Mouse (Mus musculus): Measurements from ENCODE around the gene Tmcc2. TPM values are rescaled to one million over a fixed set of nuclear protein-coding genes. Genes with fewer than 3 reads are reported as not detected.

Gene Tmcc2
- polyA plus RNA-seq, 1 experiment: 5.3 TPM

DNA sequence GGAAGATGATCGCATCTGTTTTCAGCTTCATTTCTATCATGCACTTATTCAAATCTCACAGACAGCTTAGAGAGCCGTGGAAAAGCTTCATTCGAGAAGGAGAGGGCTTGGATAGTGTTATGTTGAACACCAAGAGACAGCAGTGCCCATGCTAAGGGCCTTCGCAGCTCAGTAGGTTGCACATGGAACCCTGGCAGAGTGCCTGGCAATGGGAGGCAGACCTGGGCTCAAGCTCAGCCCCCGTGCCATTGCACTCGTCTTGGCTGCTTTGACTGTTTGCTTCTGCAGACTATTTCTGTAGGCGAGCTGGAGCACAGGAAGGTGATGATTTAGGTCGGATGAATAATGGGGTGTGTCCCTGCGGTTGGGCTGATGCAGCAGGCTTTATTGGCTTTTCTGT is 40.6 kb upstream of the Tmcc2 start:
- peaks cover 8% of the 10 kb centered on the region; the same call in 1 of the 2 replicates for H3K4me1 ChIP-seq (replicated peaks; ENCODE audit: control insufficient read depth, insufficient read depth, low read length)
- DNase-seq: no peak
- no peaks in the 10 kb centered on the region for H3K27me3 ChIP-seq (ENCODE audit: control insufficient read depth, insufficient read depth, low read length)
- TF ChIP-seq CTCF (IDR thresholded peaks at IDR 0.05; ENCODE audit: borderline replicate concordance, control insufficient read depth, extremely low read depth, insufficient read depth, low read length, poor library complexity) (no peak), POLR2A (IDR thresholded peaks at IDR 0.05; ENCODE audit: control insufficient read depth, extremely low read depth, insufficient read depth, low read length, poor library complexity) (no peak)
- no peak overlapping the region for H3K27ac ChIP-seq (ENCODE audit: control insufficient read depth, insufficient read depth, low read length)
- no peak overlapping the region for H3K4me3 ChIP-seq (ENCODE audit: control insufficient read depth, insufficient read depth, low read length)
- H3K36me3 ChIP-seq (ENCODE audit: control insufficient read depth, insufficient read depth, low read length): no peaks in the 10 kb centered on the region
- 84% methylated on average over 9 of the region's 9 CpGs for WGBS

DNA sequence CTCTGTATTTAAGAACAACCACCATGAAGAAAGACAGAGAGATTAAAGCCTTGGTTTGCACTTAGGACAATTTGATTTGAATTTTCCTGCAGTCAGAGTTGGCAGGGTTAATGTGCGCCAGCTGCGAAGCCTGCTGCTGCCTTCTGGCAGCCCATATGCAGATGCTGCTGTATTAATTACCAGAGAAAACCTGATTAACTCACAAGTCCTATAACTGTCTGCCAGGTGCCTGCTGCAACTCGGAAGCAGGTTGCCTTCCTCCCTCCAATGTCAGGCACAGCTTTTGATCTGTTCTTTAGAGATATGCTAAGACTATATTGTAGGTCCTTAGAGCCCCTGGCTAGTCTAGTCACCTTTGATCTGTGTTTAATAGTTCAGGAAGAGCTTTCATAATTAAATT is 39.7 kb upstream of the Tmcc2 start:
- TF ChIP-seq CTCF (IDR thresholded peaks at IDR 0.05; ENCODE audit: borderline replicate concordance, control insufficient read depth, extremely low read depth, insufficient read depth, low read length, poor library complexity): no peak
- no peak for TF ChIP-seq POLR2A (IDR thresholded peaks at IDR 0.05; ENCODE audit: control insufficient read depth, extremely low read depth, insufficient read depth, low read length, poor library complexity)
- Histone ChIP-seq H3K4me3 (ENCODE audit: control insufficient read depth, insufficient read depth, low read length) (no peak overlapping the region), H3K27me3 (ENCODE audit: control insufficient read depth, insufficient read depth, low read length) (no peaks in the 10 kb centered on the region), H3K27ac (ENCODE audit: control insufficient read depth, insufficient read depth, low read length) (no peak overlapping the region), H3K4me1 (replicated peaks; ENCODE audit: control insufficient read depth, insufficient read depth, low read length) (peaks cover 8% of the 10 kb centered on the region; the same call in 1 of the 2 replicates), H3K36me3 (ENCODE audit: control insufficient read depth, insufficient read depth, low read length) (no peaks in the 10 kb centered on the region)
- no peak for DNase-seq
- 74% methylated on average over 3 of the region's 3 CpGs for WGBS

GRCm38 (mm10) chr1:132425600-132425999 is 34.5 kb upstream of the Tmcc2 start:
- Histone ChIP-seq H3K27me3 (ENCODE audit: control insufficient read depth, insufficient read depth, low read length) (no peaks in the 10 kb centered on the region), H3K27ac (ENCODE audit: control insufficient read depth, insufficient read depth, low read length) (no peak overlapping the region), H3K36me3 (ENCODE audit: control insufficient read depth, insufficient read depth, low read length) (no peaks in the 10 kb centered on the region), H3K4me3 (ENCODE audit: control insufficient read depth, insufficient read depth, low read length) (no peak overlapping the region), H3K4me1 (replicated peaks; ENCODE audit: control insufficient read depth, insufficient read depth, low read length) (no peaks in the 10 kb centered on the region)
- no peak for DNase-seq
- TF ChIP-seq CTCF (IDR thresholded peaks at IDR 0.05; ENCODE audit: borderline replicate concordance, control insufficient read depth, extremely low read depth, insufficient read depth, low read length, poor library complexity): no peak
- TF ChIP-seq POLR2A (IDR thresholded peaks at IDR 0.05; ENCODE audit: control insufficient read depth, extremely low read depth, insufficient read depth, low read length, poor library complexity): no peak

DNA sequence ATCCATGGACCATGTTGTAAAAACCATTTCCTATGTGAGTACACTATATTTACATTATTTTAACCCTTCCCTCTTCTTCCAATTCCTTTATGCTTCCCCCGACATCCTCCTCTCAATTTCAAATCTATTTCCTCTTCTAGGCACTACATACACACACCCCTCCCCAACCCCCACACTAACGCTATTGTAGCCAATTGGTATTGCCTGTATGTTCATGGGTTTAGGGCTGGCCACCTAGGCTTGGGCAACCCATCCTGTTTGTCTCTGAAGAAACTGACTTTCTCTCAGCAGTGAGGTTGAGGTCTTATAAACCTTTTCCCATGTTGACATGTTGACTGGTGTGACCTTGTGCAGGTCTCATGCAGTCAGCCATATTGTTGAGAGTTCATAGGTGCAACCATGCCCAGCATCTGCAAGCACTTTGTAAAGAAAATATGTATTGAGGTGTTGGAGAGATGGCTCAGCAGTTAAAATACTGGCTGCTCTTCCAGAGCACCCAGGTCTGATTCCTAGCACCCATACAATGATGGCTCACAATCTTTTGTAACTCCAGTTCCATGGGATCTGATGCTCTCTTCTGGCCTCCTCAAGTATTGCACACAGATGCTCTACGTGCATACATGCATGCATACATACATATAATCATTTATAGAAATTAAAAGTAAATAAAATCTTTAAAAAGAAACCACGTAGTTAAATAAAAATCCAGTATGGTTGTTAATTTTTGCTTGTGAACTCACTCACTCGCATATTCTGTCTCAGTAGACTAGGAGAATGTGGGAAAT is 32.0 kb upstream of the Tmcc2 start:
- TF ChIP-seq POLR2A (IDR thresholded peaks at IDR 0.05; ENCODE audit: control insufficient read depth, extremely low read depth, insufficient read depth, low read length, poor library complexity) (no peak), CTCF (IDR thresholded peaks at IDR 0.05; ENCODE audit: borderline replicate concordance, control insufficient read depth, extremely low read depth, insufficient read depth, low read length, poor library complexity) (no peak)
- H3K4me1 ChIP-seq (replicated peaks; ENCODE audit: control insufficient read depth, insufficient read depth, low read length): peaks cover 2% of the 10 kb centered on the region; the same call in 1 of the 2 replicates
- no peak overlapping the region for H3K4me3 ChIP-seq (ENCODE audit: control insufficient read depth, insufficient read depth, low read length)
- DNase-seq: no peak
- WGBS: 94% methylated on average over 5 of the region's 5 CpGs
- no peaks in the 10 kb centered on the region for H3K36me3 ChIP-seq (ENCODE audit: control insufficient read depth, insufficient read depth, low read length)
- no peak overlapping the region for H3K27ac ChIP-seq (ENCODE audit: control insufficient read depth, insufficient read depth, low read length)
- H3K27me3 ChIP-seq (ENCODE audit: control insufficient read depth, insufficient read depth, low read length): no peaks in the 10 kb centered on the region

DNA sequence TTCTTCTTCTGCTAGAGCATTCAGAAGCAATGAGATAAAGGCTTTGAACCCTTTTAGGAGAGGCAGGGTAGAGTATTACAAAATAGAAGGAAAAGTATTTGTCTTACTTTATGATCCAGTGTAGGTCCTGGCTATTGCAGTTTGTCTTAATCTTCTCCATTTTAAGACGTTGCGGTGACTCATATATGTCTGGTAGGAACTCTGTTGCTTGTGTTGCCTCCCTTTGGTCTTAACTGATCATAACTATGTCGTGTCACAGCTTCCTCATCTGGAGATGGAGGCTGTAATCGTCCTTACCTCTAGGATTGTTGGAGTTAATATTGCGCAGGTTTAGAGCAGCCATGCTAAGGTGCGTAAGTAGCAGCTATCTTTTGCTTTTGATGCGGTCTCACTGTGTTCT is 29.6 kb upstream of the Tmcc2 start:
- no peak for DNase-seq
- no peak overlapping the region for H3K4me3 ChIP-seq (ENCODE audit: control insufficient read depth, insufficient read depth, low read length)
- 75% methylated on average over 7 of the region's 7 CpGs for whole genome bisulfite sequencing
- TF ChIP-seq POLR2A (IDR thresholded peaks at IDR 0.05; ENCODE audit: control insufficient read depth, extremely low read depth, insufficient read depth, low read length, poor library complexity) (no peak), CTCF (IDR thresholded peaks at IDR 0.05; ENCODE audit: borderline replicate concordance, control insufficient read depth, extremely low read depth, insufficient read depth, low read length, poor library complexity) (no peak)
- H3K27ac ChIP-seq (ENCODE audit: control insufficient read depth, insufficient read depth, low read length): no peak overlapping the region
- H3K36me3 ChIP-seq (ENCODE audit: control insufficient read depth, insufficient read depth, low read length): no peaks in the 10 kb centered on the region
- H3K27me3 ChIP-seq (ENCODE audit: control insufficient read depth, insufficient read depth, low read length): no peaks in the 10 kb centered on the region
- peaks cover 9% of the 10 kb centered on the region for H3K4me1 ChIP-seq (replicated peaks; ENCODE audit: control insufficient read depth, insufficient read depth, low read length)

- TF ChIP-seq CTCF (IDR thresholded peaks at IDR 0.05; ENCODE audit: borderline replicate concordance, control insufficient read depth, extremely low read depth, insufficient read depth, low read length, poor library complexity): no peak
- no peak for TF ChIP-seq POLR2A (IDR thresholded peaks at IDR 0.05; ENCODE audit: control insufficient read depth, extremely low read depth, insufficient read depth, low read length, poor library complexity)
- Histone ChIP-seq H3K4me1 (replicated peaks; ENCODE audit: control insufficient read depth, insufficient read depth, low read length) (peaks cover 9% of the 10 kb centered on the region), H3K4me3 (ENCODE audit: control insufficient read depth, insufficient read depth, low read length) (no peak overlapping the region), H3K27me3 (ENCODE audit: control insufficient read depth, insufficient read depth, low read length) (no peaks in the 10 kb centered on the region), H3K27ac (ENCODE audit: control insufficient read depth, insufficient read depth, low read length) (no peak overlapping the region), H3K36me3 (ENCODE audit: control insufficient read depth, insufficient read depth, low read length) (no peaks in the 10 kb centered on the region)
- 56% methylated on average over 2 of the region's 2 CpGs for WGBS
- DNase-seq: no peak
Measured at GRCm38 (mm10) chr1:132420206-132420605, 29.1 kb upstream of the Tmcc2 start.

All from thymus, adult 2 months (tissue).